Mouse (Mus musculus) hindbrain, embryonic 16.5 days (tissue): ENCODE results near the gene Sidt2. TPM values are rescaled to one million over a fixed set of nuclear protein-coding genes. Genes with fewer than 3 reads are reported as not detected.

Source experiments
- ATAC-seq: fragments of 200-750 bp; cut with Nextera tagmentation; 2 replicates; pipeline ENCODE4 v1.8.0; 2017; ENCODE audit warnings: moderate TSS enrichment, moderate library complexity
- H3K27ac ChIP-seq: fragments of 300-500 bp; sonication (generic); 2 replicates; pipeline ENCODE4 v1.5.1; 2014; ENCODE audit warnings: low read depth, mild to moderate bottlenecking, control low read depth, low read length, moderate library complexity
- H3K27me3 ChIP-seq: fragments of 300-500 bp; sonication (generic); replicated peaks from 2 replicates; pipeline ENCODE4 v1.6.1; 2014; ENCODE audit warnings: low read length; ENCODE audit not compliant: control insufficient read depth, insufficient read depth
- H3K36me3 ChIP-seq: fragments of 300-500 bp; sonication (generic); 2 replicates; pipeline ENCODE4 v1.6.1; 2014; ENCODE audit warnings: mild to moderate bottlenecking, low read length, moderate library complexity, mixed read lengths; ENCODE audit not compliant: control insufficient read depth, insufficient read depth
- H3K4me1 ChIP-seq: fragments of 300-500 bp; sonication (generic); 2 replicates; pipeline ENCODE4 v1.6.1; 2014; ENCODE audit warnings: low read depth, low read length; ENCODE audit not compliant: control insufficient read depth, insufficient read depth
- H3K4me2 ChIP-seq: fragments of 300-500 bp; sonication (generic); 2 replicates; pipeline ENCODE4 v1.6.1; 2014; ENCODE audit warnings: mild to moderate bottlenecking, low read length, control low read depth, moderate library complexity
- H3K4me3 ChIP-seq: fragments of 300-500 bp; sonication (generic); 2 replicates; pipeline ENCODE4 v1.5.1; 2014; ENCODE audit warnings: mild to moderate bottlenecking, low read length, control low read depth, moderate library complexity
- H3K9ac ChIP-seq: fragments of 300-500 bp; sonication (generic); 2 replicates; pipeline ENCODE4 v1.6.1; 2014; ENCODE audit warnings: low read depth, mild to moderate bottlenecking, control low read depth, low read length, moderate library complexity
- H3K9me3 ChIP-seq: fragments of 300-500 bp; sonication (generic); 2 replicates; pipeline ENCODE4 v1.6.1; 2014; ENCODE audit warnings: mild to moderate bottlenecking, low read length, moderate library complexity; ENCODE audit not compliant: control insufficient read depth
- WGBS: fragments of 180-500 bp; shearing (Covaris S2); extraction: QIAGEN DNeasy Blood & Tissue Kit; methylation state at CpG from one replicate; pipeline ENCODE4 v1.1.7; 2014; 5-methylcytosine and 5-hydroxymethylcytosine counted together
- microRNA-seq: library from miRNA; unstranded; fragments of <30 nt; microRNA quantifications from one replicate; pipeline ENCODE4, GENCODE M21; 2017
- polyA plus RNA-seq: library from polyadenylated mRNA; unstranded; fragments of >200 nt; fragmentation: Nextera tagmentation; extraction: Ambion mirVana; gene quantifications from 2 replicates; pipeline ENCODE4 v1.2.1, GENCODE M21; 2015

The Sidt2 gene
- polyA plus RNA-seq, 1 experiment from 2014 or later = 51.2 TPM

GRCm38 (mm10) chr9:45905811-45906237, 49.2 kb downstream of the Sidt2 start:
- H3K4me2 ChIP-seq = peak overlapping the region; percentile 71
- peak overlapping the region; percentile 98 for H3K27ac ChIP-seq
- no peaks in the 10 kb centered on the region for H3K27me3 ChIP-seq
- peaks cover 20% of the 10 kb centered on the region for H3K4me1 ChIP-seq
- H3K36me3 ChIP-seq = peaks cover 12% of the 10 kb centered on the region
- H3K9me3 ChIP-seq = no peaks in the 10 kb centered on the region
- ATAC-seq = peak; percentile 62
- peak overlapping the region; percentile 90 for H3K4me3 ChIP-seq
- 0% methylated on average over 16 of the region's 27 CpGs for WGBS
- H3K9ac ChIP-seq = peak overlapping the region; percentile 97

DNA sequence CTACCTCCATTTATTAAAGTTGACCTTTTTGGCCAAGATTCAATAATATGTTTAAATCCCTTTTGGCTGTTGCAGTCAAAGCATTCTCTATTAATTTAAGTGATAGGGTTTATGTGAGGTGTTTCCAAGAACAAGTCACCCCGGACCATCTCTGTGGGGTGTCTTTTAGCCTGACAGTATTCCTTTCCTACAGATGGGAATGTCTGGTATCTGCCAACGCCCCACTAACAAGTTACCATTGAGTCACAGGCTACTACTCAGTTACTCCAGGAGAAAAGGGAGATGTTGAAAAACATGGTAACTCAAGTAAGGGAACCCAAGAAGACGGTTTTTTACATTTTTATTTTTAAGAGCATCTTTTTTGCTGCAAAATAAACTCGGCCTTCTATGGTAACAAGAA, 49.9 kb downstream of the Sidt2 start:
- Histone ChIP-seq H3K4me3 (peak overlapping the region; percentile 90), H3K27ac (peak overlapping the region; percentile 98; the same call in 1 of the 2 replicates), H3K9ac (peak overlapping the region; percentile 97; the same call in 1 of the 2 replicates), H3K9me3 (no peaks in the 10 kb centered on the region), H3K4me1 (peaks cover 20% of the 10 kb centered on the region), H3K27me3 (no peaks in the 10 kb centered on the region), H3K4me2 (peak overlapping the region; percentile 71), H3K36me3 (peaks cover 12% of the 10 kb centered on the region)
- WGBS = 57% methylated on average over 4 of the region's 4 CpGs
- no peak for ATAC-seq

- no peak overlapping the region for H3K4me2 ChIP-seq
- no peak for ATAC-seq
- H3K9ac ChIP-seq = no peak overlapping the region
- H3K9me3 ChIP-seq = no peaks in the 10 kb centered on the region
- no peaks in the 10 kb centered on the region for H3K4me1 ChIP-seq
- no peak overlapping the region for H3K4me3 ChIP-seq
- H3K36me3 ChIP-seq = peaks cover 48% of the 10 kb centered on the region
- H3K27ac ChIP-seq = no peak overlapping the region
- H3K27me3 ChIP-seq = no peaks in the 10 kb centered on the region
These were observed 61.4 kb downstream of the Sidt2 start for GRCm38 (mm10) chr9:45893681-45894080.

Small RNAs within 50 kb of the gene (microRNA-seq; reads per million reads assigned to microRNA genes)
- gene Mir7087 = not detected

Other genes starting within 250 kb of the Sidt2 start
- gene Cep164, start 126.6 kb downstream of the Sidt2 start, polyA plus RNA-seq = 12.2 TPM in 2 replicates
- 42.9 and 52.0 TPM in 2 replicates for gene Bace1, start 116.7 kb downstream of the Sidt2 start, polyA plus RNA-seq
- gene Pcsk7, start 48.8 kb downstream of the Sidt2 start, polyA plus RNA-seq = 18.8 and 23.1 TPM in 2 replicates
- gene Rnf214, start 48.3 kb downstream of the Sidt2 start, polyA plus RNA-seq = 79.7 and 103 TPM in 2 replicates
- gene Tagln, start 19.2 kb downstream of the Sidt2 start, polyA plus RNA-seq = 7.1 and 8.5 TPM in 2 replicates
- 263 and 279 TPM in 2 replicates for gene Pafah1b2, start 57.4 kb upstream of the Sidt2 start, polyA plus RNA-seq
- 5.2 and 5.7 TPM in 2 replicates for gene Sik3, start 57.6 kb upstream of the Sidt2 start, polyA plus RNA-seq